Mouse (Mus musculus): Measurements from ENCODE around the gene Cldn6.

DNA sequence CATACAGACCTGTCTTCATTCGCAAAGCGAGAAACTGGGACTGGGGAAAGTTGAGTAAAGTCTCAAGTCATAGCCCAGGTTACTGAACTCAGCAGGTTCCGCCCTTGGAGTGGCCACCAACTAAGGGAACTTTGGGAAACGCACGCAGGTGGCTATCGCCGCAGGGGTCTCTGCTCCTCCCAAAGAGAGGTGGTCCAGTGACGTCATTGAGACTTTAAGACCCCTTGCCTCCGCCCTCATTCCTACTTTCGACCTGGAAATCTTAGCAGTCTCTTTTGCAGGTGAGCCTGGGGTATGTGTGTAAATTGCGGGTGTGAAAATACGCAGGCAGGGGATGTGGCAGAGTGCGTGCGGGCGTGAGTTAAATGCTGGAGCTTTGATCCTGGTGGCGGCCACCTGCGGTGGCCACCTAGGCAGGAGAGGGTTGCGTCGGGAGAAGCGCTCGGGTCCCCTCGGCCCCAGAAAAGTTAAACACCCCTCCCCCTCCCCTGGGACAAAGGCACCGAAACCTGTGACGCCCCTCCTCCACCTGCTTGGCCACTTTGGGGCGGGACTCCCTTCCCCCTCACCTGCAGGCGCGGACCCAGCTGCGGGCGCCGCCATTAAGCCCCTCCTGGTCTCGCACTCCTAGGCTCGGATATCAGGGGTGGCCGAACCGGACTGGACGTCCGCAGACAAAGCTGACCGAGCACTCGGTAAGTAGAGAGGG, at the start of gene Cldn6:
- TF ChIP-seq CTCF (IDR thresholded peaks at IDR 0.05) = no peak
- TF ChIP-seq EP300 (IDR thresholded peaks at IDR 0.05) = no peak

Data from lung, postnatal 0 days (tissue).